Mouse (Mus musculus) liver, embryonic 14.5 days (tissue): Measurements from ENCODE around the gene Xrcc4.

Experiments
- CTCF ChIP-seq: IDR thresholded peaks from 2 replicates; pipeline ENCODE4 v1.5.1; 2016; ENCODE audit warnings: antibody characterized with exemption, low read depth, control low read depth
- EP300 ChIP-seq: IDR thresholded peaks from 2 replicates; pipeline ENCODE4 v1.6.1; 2016; ENCODE audit warnings: antibody characterized with exemption, low read depth

DNA sequence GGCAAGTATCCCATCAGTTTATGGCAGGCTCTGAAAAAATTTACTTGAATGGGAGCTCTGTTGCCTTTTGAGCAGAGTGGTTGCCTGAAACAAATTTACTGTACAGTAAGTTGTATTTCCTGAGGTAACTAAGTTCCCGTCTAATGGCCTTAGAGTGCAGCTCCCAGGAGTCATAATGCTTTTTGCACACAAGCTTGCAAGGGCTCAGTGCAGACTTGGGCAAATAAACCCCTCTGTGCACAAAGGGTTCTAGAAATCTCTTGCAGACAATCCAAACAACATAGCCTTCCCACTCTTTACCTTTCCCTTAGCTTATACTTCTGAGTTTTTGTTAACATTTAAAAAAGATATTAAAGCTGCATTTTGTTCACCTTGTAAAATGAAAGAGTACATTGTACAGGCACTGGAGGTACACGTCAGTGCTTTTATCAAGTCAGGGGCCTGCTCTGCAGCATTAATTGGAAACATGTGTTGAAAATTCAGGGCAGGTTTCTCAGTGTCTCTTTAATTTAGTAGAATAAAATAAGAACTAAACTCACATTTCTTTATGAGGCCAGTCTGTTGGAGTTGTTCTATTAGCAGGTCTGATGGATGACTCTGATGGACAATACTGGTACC is 256.2 kb downstream of the Xrcc4 start:
- no peak for TF ChIP-seq CTCF
- TF ChIP-seq EP300 = no peak
